Mouse (Mus musculus): ENCODE data around the gene Rapgef1.

The Rapgef1 gene

DNA sequence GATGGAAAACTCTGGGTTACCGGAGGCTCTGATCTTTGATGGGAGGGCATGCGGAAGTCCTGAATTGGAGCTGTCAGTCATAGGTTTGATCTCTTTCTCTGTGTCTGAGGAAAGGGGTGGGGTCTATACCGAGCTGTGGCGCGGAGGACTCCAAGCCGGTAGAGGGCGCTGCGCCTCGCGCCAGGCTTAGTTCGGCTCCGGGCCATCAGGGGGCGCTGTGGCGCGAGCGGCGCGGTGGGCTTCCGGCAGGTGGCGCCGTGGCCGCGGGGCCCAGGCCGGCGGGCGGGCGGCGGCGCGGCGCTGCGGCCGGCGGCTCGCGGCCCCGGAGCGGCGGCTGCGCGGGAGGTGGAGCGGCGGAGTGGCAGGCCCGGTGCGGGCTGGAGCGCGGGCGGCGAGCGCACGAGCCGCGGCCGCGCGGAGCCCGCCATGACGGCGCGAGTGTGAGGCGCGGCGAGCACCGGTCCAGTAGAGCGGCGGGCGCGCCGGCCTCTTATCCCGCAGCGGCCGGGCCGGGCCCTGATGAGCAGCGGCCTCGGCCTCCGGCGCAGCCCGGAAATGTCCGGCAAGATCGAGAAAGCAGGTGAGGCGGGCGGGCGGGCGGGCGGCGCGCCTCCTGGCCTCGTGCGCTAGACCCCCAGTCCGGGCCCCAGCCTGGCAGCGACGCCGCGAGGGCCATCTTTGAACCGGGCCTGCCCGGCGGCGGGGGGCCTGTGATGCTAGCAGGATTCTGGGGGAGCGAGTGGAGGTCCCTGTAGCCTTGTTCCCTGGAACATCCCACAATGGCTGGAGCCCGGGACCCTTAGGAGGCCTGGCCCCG is at the start of gene Rapgef1:
Gene Rapgef1 (plus strand): TSS at position 237 of the 817 bp plus-strand sequence.
- DNase-seq (ENCODE audit: low spot score in 2 of 2): peak; percentile 89 to 99

DNA sequence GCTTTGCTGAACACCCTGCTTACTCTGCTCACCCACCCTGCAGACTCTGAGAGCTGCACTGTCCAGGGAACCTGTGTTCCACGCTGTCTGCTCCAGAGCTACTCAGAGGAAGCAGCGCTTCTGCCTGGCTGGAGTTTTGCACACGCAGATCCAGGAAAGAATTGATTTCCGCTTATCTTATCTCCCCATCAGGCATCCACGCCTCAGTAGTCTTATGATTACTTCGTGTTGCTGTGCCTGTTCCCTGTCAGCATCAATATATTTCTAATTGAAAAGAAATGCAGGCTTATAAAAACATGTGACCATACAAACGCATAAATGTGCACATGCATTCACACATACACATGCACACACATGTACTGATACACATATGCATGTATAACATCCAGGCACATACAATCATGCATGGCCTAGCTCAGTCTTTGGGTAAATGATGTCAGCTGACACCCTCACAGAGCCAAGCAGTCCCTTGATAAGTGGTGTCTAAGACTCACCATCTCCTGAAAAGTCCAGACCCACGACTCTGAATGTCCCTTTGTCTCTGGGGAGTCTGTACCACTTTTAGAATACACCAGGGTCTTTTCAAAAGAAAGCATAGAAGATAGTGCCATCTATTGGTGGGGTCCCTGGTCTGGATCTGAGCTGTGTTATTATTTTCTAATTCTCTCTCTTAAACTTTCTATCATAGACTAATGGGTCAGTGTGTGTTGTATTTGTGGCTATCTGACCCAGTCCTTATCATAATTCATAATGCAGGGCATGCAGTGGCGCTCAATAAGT is 47.4 kb upstream of the Rapgef1 start:
- no peak for DNase-seq (ENCODE audit: low spot score in 2 of 2)

DNA sequence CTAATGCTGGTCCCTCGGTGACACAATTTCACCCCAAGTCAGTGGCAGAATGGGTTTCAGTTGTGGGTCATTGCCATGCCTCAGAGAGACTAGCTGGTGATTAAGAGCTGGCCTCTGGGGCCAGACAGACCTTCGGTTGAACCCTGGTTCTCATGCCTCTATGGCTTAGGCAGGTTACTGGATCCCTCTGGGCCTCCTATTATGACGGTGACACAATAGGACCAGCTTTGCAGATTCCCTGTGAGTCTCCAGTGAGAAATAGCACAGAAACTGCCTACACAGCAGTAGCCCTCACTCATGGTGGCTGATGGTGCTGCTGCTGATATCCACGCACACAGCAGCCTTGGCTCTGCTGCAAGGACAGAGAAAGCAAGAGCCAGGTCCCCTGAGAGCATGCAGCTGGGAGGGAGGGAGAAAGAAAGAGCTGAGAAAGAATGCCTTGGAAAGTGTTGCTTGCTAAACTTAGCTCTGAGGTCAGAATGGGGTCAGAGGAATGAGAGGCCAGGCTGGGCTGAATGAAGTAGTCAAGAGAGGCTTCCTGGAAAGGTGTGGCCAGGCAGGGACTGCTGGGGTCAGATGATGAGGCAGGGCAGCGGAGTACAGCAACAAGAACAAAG is 46.6 kb upstream of the Rapgef1 start:
- DNase-seq (ENCODE audit: low spot score in 2 of 2): no peak

DNA sequence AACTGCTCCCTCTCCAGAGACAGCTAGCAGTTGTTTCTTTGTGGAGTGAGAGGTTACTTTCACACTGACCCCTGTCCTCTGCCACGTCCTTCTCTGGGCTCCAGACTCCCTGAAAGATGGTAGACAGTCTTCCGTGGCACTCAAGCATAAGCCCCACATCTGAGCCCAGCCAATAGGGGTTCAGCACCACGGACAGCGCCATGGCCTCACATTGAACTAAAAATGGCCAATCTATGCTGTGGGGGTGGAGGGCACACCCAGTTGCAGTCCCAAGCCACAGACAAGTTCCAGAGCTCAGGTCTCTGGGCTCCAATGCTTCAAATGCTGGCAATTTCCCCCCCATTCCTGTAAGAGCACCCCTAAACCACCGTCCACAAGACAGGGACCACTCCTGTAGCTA is 45.9 kb upstream of the Rapgef1 start:
- peak; percentile 41 to 78 for DNase-seq (ENCODE audit: low spot score in 2 of 2)

DNA sequence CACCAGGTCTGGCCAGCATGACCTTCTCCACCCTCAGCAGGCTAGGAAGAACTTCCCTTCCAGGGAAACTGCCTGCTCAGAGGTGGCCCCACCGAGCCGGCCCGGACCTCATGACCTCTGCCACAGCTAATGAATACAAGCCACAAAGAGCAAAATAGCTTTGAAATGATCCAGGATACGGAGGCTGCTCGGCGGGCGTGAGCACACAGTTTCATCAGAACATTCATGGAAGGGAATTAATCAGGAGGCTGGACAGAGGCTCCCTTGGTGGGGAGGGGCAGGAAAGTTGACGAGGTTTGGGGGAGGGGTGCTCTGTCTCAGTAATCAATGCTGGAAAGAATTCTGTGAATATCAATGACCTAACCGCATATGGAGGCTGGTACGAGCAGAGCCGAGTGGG is 45.3 kb upstream of the Rapgef1 start:
- no peak for DNase-seq (ENCODE audit: low spot score in 2 of 2)

DNA sequence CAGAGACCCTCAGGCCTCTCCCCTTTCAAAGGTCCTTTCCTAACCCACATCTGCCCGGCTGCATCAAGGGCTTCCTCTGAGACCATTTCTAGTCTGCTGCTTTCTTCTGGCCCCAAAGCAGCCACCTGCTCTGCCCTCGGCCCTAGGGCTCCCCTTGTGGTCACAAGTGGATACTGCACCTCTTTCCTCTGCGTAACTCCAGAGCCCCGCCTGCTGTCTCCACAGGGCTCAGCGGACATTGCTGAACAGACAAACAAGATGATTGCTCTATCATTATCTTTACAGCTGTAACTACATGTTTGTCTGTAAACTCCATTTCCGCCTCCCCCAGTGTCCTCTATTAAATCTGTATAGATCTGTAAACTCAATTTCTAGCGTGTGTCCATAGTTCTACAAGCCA is 37.1 kb upstream of the Rapgef1 start:
- peak; percentile 73 to 88 for DNase-seq (ENCODE audit: low spot score in 2 of 2)

DNA sequence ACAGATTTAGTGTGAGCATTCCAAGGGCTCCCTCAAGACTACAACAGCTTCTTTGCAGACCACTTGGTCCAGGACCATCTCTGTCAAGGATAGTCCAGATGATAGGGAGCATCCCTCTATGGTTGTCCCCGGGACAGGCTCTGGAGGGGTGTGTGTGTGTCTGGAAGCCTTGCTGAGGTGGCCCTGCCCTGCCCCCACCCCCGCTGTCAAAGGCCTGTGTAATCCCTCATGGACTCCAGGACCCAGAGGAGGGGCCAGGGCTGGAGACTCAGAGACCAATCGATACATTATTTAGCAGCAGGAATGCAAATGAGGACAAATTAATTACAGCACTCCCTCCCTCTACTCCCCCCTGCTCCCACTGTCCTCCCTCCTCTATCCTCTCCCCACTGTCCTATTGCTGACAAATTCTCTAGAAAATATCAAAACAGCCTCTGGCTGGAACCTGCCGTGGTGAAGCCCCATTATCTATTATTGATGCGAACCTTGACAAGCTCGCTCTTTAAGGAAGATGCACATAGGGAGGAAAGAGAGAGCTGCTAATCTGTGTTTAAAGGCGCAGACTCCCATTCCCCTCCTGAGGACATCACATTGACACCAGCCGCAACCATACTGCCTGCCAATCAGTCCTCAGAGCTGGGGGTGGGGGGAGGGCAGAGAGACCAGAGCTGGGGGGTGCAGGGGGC is 33.4 kb upstream of the Rapgef1 start:
- DNase-seq (ENCODE audit: low spot score in 2 of 2): no peak

DNA sequence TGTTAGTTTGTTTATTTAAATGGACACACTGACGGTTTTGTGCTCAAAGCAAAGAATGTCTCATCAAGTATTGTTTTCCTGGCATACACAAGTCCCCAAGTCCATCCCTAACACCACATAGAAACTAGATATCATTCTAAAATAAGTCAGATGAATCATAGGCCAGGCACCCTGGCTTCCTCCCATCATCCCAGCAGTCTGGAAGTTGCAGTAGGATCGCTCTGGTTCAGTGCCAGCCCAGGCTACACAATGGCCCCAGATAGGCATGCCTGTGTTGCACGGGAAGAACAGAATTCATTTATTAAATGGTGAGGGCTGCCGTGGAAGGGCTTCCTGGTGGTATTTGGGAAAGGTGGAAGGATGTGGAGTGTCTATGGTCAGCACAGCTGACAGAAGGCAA is 31.5 kb upstream of the Rapgef1 start:
- no peak for DNase-seq (ENCODE audit: low spot score in 2 of 2)

DNA sequence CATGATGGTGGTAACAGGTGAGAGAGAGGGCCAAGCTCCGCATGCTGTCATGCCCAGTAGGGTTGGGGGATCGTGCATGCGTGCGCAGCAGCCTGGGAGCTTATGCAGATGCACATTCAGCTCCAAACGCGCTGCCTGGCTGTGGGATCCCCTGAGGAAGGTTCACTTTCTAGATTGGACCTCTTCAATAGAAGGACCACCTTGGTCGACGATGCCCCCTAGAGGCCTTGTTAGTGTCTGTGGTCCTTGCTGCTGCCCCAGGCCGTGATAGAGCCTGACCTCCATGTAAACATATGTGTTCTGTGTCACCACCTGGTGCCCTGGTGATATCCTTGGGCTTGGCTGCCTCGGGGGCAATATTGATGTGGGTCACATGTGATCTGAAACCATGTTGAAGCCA is 30.3 kb upstream of the Rapgef1 start:
- no peak for DNase-seq (ENCODE audit: low spot score in 2 of 2)

DNA sequence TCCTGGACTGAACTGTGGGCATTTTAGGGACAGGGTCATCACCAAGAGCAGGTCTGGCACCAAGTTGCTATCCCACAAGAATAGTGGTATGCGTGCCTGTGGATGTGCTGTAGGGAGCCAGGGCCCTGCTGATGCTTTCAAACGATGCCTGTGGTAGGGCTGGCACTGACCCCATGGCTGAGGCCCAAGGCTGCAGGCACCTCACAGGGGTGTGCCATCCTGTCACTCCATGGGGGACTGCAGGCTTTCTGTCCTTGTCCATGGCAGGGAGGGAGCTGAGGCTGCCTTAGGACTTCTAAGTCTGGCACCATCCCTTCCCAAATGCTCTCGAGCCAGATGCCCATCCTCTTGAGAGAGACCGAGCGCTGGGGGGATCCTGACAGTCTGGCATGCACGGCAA is 27.9 kb upstream of the Rapgef1 start:
- DNase-seq (ENCODE audit: low spot score in 2 of 2): no peak

DNA sequence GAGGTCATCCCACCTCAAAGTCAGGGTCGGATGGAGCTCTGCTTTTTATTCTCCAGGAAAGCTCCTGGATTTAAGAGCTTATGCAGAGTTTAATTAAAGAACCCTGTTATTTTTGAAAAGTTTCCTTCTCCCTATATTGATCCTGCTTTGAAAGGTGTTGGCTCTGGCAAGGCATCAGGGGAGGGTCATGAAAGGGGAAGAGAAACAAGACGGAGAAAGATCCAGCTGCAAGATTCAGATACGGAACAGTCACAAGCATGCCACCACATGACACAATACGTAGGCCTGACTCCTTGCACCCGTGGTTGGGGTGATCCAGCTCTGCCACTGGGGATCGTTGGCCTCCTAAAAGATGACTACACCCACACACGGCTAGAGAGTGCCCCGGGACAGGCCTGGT is 27.0 kb upstream of the Rapgef1 start:
- no peak for DNase-seq (ENCODE audit: low spot score in 2 of 2)

DNA sequence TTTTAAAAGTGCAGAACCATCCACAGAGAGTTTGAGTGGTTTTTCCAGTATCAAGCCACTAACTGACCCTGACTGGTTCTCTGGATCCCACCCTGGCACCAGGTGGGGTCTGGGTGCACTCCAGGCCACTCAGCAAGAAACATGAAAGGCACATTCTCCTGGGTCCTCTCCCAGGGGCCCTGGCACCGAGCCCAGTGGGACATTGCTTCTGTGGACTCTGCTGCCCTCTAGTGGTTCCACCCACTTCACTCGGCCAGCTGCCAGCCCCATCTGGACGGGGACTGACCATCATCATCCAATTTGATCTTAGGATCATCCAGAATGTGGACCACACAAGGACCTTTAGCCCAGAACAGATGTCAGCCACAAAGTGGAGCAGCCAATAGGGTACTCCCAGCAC is 15.6 kb upstream of the Rapgef1 start:
- DNase-seq (ENCODE audit: low spot score in 2 of 2): peak; percentile 60 to 86

DNA sequence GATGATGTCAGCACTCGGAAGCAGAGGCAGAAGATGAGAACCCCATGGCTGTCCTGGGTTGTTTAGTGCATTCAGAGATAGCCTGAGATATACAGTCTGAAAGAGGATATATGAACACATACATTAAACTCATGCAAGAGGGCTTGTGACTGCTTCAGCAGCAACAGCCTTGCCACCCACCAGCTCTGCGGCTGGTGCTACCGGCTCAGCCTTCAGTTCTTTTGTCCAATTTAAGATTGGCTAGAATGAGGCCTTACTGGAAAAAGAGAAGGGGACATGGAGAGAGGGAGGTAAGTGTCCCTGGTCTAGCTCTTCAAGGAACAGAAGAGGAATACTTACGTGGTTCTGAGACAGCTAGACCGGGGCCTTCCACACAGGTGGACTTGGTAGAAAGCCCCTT is 13.9 kb upstream of the Rapgef1 start:
- DNase-seq (ENCODE audit: low spot score in 2 of 2): no peak

DNA sequence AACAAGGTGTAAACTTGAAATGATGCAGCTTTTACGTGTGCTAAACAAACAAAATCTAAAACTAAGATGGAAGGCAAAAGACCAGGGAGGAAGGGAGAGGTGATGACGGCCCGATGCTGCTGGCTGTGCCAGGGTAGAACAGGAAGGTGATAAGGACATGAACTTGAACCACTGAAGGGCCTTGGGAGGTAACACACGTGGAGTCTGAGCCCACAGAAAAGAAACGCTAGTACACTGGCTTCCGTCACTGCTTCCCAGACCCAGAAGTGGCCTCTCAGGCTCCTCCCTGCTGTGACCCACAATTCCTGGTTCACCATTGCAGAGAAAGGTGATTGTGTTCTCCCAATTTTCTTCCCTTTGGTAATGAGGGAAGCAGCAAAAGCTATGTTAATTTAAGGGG is 13.1 kb upstream of the Rapgef1 start:
- no peak for DNase-seq (ENCODE audit: low spot score in 2 of 2)

DNA sequence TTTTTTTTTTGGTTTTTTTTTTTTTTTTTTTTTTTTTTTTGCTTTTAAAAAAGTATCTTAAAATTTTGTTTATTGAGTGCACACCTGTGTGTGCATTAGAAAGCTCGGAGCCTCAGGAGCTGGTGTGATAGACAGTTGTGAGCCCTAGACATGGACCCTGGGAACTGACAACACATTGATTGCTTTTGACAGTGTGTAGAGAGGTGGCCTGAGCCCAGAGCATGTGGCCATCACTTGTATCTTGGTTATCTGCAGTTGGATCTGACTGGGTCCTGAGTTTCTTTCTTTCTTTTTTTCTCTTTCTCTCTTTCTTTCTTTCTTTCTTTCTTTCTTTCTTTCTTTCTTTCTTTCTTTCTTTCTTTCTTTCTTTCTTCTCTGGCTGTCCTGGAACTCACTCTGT is 2.2 kb upstream of the Rapgef1 start:
- no peak for DNase-seq (ENCODE audit: low spot score in 2 of 2)

DNA sequence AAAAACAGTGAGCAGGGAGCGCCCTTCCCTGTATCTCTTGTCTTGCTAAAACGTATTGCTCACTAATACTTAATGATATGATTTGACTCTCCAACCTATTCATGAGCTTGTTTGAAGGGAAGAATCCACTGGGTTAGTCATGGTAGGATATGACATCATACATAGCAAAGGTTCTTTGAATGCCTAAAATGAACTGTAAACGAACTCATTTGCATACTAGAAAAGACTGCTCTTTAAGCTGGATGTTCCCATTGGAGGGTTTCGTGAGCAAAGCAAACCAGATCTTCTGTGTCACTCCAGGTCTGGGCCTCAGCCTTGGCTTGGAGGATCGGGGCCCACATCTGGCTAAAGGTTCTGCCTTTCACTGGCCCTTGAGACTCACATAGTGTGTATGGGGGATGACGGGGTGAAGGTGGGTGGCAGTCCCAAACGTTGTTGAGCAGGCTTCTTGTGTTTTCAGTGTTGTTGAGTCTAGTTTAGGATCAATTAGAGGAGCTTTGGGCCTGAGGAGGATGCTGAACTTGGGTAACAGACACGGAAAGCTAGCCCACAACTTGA is 515 bp upstream of the Rapgef1 start:
- no peak for DNase-seq (ENCODE audit: low spot score in 2 of 2)

DNA sequence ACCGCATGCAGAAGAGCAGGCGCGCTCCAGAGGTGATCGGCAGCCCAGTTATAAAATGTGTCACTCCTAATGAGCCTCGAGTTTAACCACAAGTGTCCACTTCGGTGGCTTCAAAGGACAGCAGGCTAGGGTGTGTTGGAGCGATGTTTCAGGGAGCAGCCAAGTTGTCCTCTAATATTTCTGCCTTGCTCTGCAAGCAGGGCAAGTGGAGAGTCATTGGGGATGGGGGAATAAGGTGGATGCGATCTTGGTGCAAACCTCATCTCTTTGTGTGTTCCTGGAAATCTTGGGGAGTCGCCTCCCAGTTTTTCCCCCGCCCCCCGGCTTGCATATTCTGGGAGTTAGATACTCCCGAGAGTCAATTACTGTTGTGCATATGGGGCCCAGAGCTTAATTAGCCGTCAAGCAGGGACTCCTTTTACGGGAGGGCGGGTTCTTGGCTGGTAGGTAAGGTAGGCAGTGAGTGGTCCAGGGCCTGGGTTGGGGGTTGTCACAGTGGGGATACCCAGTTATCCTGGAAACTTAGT is 844 bp downstream of the Rapgef1 start:
- DNase-seq (ENCODE audit: low spot score in 2 of 2): peak in 1 of 2 experiments; percentile 68

DNA sequence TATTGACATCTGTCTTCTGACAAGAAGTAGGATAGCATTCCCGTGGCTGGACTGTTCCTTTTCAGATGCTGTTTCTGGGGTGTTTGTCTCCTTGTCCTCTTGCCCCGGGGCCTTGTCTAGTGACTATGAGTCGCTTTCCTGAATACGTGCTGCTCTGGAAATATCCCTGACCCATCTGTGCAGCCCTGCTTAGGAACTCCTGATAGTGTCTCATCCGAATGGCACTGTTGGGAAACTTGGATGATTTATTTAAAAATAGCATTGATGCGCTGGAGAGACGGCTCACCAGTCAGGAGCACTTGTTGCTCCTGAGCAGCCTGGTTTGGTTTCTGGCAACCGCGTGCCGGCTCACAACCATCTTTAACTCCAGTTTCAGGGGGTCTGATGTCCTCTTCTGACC is 1.6 kb downstream of the Rapgef1 start:
- DNase-seq (ENCODE audit: low spot score in 2 of 2): peak in 1 of 2 experiments; percentile 63

DNA sequence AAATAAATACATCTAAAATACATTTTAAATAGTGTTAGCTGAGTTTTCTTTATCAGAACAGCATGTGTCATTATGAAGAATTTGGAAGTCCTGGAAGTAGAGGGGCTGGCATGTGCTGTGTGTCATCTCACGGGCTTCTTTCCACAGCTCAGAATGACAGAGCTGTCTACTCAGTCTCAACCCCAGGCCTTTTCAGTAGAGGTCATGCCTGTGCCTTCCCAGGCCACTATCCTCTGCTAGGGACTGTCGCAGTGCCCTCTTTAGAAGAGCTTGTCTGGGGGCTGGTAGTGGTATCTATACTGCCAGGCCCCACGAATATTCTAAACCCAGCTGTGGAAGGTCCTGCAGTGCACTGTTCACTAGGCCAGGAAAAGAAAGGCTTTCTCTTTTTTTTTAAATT is 2.1 kb downstream of the Rapgef1 start:
- DNase-seq (ENCODE audit: low spot score in 2 of 2): no peak

DNA sequence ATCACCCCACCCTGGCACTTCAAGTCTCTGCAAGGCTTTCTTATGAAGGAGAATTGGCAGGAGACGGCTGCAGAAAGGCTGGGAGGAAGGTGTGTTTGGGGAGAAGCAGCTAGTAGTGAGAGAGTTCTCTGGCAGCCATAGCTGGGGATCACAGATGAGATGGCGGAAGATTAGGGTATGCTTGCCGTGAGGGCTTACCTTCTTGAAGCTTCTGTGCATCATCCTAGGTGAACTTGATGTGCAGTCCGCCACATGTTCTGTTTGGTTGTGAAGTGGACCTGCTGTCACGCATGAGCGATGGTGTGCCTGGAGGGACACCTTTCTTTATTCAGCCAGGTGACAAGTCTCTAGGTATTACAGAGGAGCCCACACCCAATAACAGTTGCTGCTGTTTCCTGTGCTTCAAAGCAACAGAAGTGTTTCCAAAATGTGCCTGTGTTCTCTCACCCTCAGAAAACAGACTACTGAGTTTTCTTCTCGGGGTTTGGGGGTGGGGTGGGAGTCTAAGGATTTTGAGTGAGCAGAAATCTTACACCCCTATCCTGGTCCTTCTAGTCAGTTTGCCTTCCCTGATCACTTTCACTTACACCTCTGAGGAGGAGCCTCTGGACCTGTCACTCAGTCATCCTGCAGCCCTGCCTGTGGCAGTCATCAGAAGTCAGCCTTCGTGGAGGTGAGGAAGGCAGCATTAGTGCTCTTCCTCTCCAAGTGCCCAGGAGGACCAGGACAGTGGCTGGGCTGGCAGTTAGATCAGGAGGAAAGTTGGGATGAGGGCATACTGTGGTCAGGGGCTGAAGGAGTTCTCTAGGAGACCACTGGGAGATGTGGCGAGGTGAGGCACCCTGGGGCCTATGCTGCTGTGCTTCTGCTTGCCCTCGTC is 2.8 kb downstream of the Rapgef1 start:
- no peak for DNase-seq (ENCODE audit: low spot score in 2 of 2)
